Mouse (Mus musculus): Measurements from ENCODE around the gene Myg1. TPM values are rescaled to one million over a fixed set of nuclear protein-coding genes. Genes with fewer than 3 reads are reported as not detected.

Myg1 gene
- total RNA-seq, 2 experiments from 2014 or later: 10.0 to 14.3 TPM

- ATAC-seq (replicated peaks; ENCODE audit: low FRiP score, poor library complexity, severe bottlenecking): peak; percentile 65
Measured at GRCm38 (mm10) chr15:102376453-102377162, 45.1 kb downstream of the Myg1 start.

GRCm38 (mm10) chr15:102377163-102377543 is 45.6 kb downstream of the Myg1 start:
- peak; percentile 85 for ATAC-seq (replicated peaks; ENCODE audit: low FRiP score, poor library complexity, severe bottlenecking)

- 0 out of 2 replicates have a peak, but pooled peaks have one; percentile 24 for ATAC-seq (replicated peaks; ENCODE audit: low FRiP score, poor library complexity, severe bottlenecking)
Measured at GRCm38 (mm10) chr15:102377810-102378262, 46.3 kb downstream of the Myg1 start.

- peak; percentile 72 for ATAC-seq (replicated peaks; ENCODE audit: low FRiP score, poor library complexity, severe bottlenecking)
Measured at GRCm38 (mm10) chr15:102381575-102381974, 50.1 kb downstream of the Myg1 start.

- ATAC-seq (replicated peaks; ENCODE audit: low FRiP score, poor library complexity, severe bottlenecking): no peak
Measured at GRCm38 (mm10) chr15:102383671-102384070, 52.2 kb downstream of the Myg1 start.

GRCm38 (mm10) chr15:102386640-102387039 is 55.1 kb downstream of the Myg1 start:
- peak; percentile 56; the same call in 1 of the 2 replicates for ATAC-seq (replicated peaks; ENCODE audit: low FRiP score, poor library complexity, severe bottlenecking)

Other genes starting within 250 kb of the Myg1 start
- not detected in 2 replicates for gene Tns2, start 231.3 kb upstream of the Myg1 start, total RNA-seq (2015; ENCODE audit: low replicate concordance)
- gene Tns2, start 231.3 kb upstream of the Myg1 start, total RNA-seq (2017; ENCODE audit: low replicate concordance): not detected in 2 replicates
- gene Spryd3, start 195.5 kb upstream of the Myg1 start, total RNA-seq (2015; ENCODE audit: low replicate concordance): 3.8 TPM in 1 of 2 replicates, not detected in the other
- 2.1 and 4.7 TPM in 2 replicates for gene Spryd3, start 195.5 kb upstream of the Myg1 start, total RNA-seq (2017; ENCODE audit: low replicate concordance)
- gene Igfbp6, start 187.3 kb upstream of the Myg1 start, total RNA-seq (2015; ENCODE audit: low replicate concordance): 1.5 TPM in 1 of 2 replicates, not detected in the other
- not detected in 2 replicates for gene Igfbp6, start 187.3 kb upstream of the Myg1 start, total RNA-seq (2017; ENCODE audit: low replicate concordance)
- 1.0 TPM in 1 of 2 replicates, not detected in the other for gene Soat2, start 181.2 kb upstream of the Myg1 start, total RNA-seq (2015; ENCODE audit: low replicate concordance)
- 1.5 and 1.8 TPM in 2 replicates for gene Soat2, start 181.2 kb upstream of the Myg1 start, total RNA-seq (2017; ENCODE audit: low replicate concordance)
- 14.2 and 19.0 TPM in 2 replicates for gene Zfp740, start 128.5 kb upstream of the Myg1 start, total RNA-seq (2015; ENCODE audit: low replicate concordance)
- gene Zfp740, start 128.5 kb upstream of the Myg1 start, total RNA-seq (2017; ENCODE audit: low replicate concordance): 15.7 and 21.5 TPM in 2 replicates
- 2.9 TPM in 1 of 2 replicates, not detected in the other for gene Csad, start 127.0 kb upstream of the Myg1 start, total RNA-seq (2015; ENCODE audit: low replicate concordance)
- gene Csad, start 127.0 kb upstream of the Myg1 start, total RNA-seq (2017; ENCODE audit: low replicate concordance): 9.3 and 12.5 TPM in 2 replicates
- gene Itgb7, start 99.8 kb upstream of the Myg1 start, total RNA-seq (2015; ENCODE audit: low replicate concordance): 36.8 and 55.3 TPM in 2 replicates
- 31.0 and 35.5 TPM in 2 replicates for gene Itgb7, start 99.8 kb upstream of the Myg1 start, total RNA-seq (2017; ENCODE audit: low replicate concordance)
- gene Rarg, start 74.2 kb upstream of the Myg1 start, total RNA-seq (2015; ENCODE audit: low replicate concordance): 0.84 and 1.5 TPM in 2 replicates
- 0.84 and 5.2 TPM in 2 replicates for gene Rarg, start 74.2 kb upstream of the Myg1 start, total RNA-seq (2017; ENCODE audit: low replicate concordance)
- not detected in 2 replicates for gene Gm9918, start 61.1 kb upstream of the Myg1 start, total RNA-seq (2015; ENCODE audit: low replicate concordance)
- gene Gm9918, start 61.1 kb upstream of the Myg1 start, total RNA-seq (2017; ENCODE audit: low replicate concordance): not detected in 2 replicates
- 5.9 and 15.6 TPM in 2 replicates for gene Mfsd5, start 52.3 kb upstream of the Myg1 start, total RNA-seq (2015; ENCODE audit: low replicate concordance)
- 2.5 and 10.7 TPM in 2 replicates for gene Mfsd5, start 52.3 kb upstream of the Myg1 start, total RNA-seq (2017; ENCODE audit: low replicate concordance)
- gene Espl1, start 35.4 kb upstream of the Myg1 start, total RNA-seq (2015; ENCODE audit: low replicate concordance): 4.8 and 10.9 TPM in 2 replicates
- 29.3 and 37.1 TPM in 2 replicates for gene Espl1, start 35.4 kb upstream of the Myg1 start, total RNA-seq (2017; ENCODE audit: low replicate concordance)
- gene Pfdn5, start 5.6 kb upstream of the Myg1 start, total RNA-seq (2015; ENCODE audit: low replicate concordance): 71.1 and 131 TPM in 2 replicates
- gene Pfdn5, start 5.6 kb upstream of the Myg1 start, total RNA-seq (2017; ENCODE audit: low replicate concordance): 120 and 128 TPM in 2 replicates
- 30.3 and 60.7 TPM in 2 replicates for gene Aaas, start 19.1 kb downstream of the Myg1 start, total RNA-seq (2015; ENCODE audit: low replicate concordance)
- 11.7 and 49.7 TPM in 2 replicates for gene Aaas, start 19.1 kb downstream of the Myg1 start, total RNA-seq (2017; ENCODE audit: low replicate concordance)
- gene Sp7, start 35.5 kb downstream of the Myg1 start, total RNA-seq (2015; ENCODE audit: low replicate concordance): not detected in 2 replicates
- not detected in 2 replicates for gene Sp7, start 35.5 kb downstream of the Myg1 start, total RNA-seq (2017; ENCODE audit: low replicate concordance)
- 42.2 and 66.3 TPM in 2 replicates for gene Sp1, start 74.4 kb downstream of the Myg1 start, total RNA-seq (2015; ENCODE audit: low replicate concordance)
- gene Sp1, start 74.4 kb downstream of the Myg1 start, total RNA-seq (2017; ENCODE audit: low replicate concordance): 20.2 and 23.1 TPM in 2 replicates
- gene Amhr2, start 113.7 kb downstream of the Myg1 start, total RNA-seq (2015; ENCODE audit: low replicate concordance): not detected in 2 replicates
- not detected in 2 replicates for gene Amhr2, start 113.7 kb downstream of the Myg1 start, total RNA-seq (2017; ENCODE audit: low replicate concordance)
- gene Prr13, start 127.3 kb downstream of the Myg1 start, total RNA-seq (2015; ENCODE audit: low replicate concordance): 70.9 and 84.4 TPM in 2 replicates
- 37.6 and 64.5 TPM in 2 replicates for gene Prr13, start 127.3 kb downstream of the Myg1 start, total RNA-seq (2017; ENCODE audit: low replicate concordance)
- gene Pcbp2, start 138.8 kb downstream of the Myg1 start, total RNA-seq (2015; ENCODE audit: low replicate concordance): 252 and 321 TPM in 2 replicates
- 85.4 and 91.0 TPM in 2 replicates for gene Pcbp2, start 138.8 kb downstream of the Myg1 start, total RNA-seq (2017; ENCODE audit: low replicate concordance)
- gene Gm10337, start 172.0 kb downstream of the Myg1 start, total RNA-seq (2015; ENCODE audit: low replicate concordance): not detected in 2 replicates
- gene Gm10337, start 172.0 kb downstream of the Myg1 start, total RNA-seq (2017; ENCODE audit: low replicate concordance): not detected in 2 replicates
- not detected in 2 replicates for gene Map3k12, start 185.4 kb downstream of the Myg1 start, total RNA-seq (2015; ENCODE audit: low replicate concordance)
- gene Map3k12, start 185.4 kb downstream of the Myg1 start, total RNA-seq (2017; ENCODE audit: low replicate concordance): 0.34 and 1.1 TPM in 2 replicates
- 3.5 and 7.3 TPM in 2 replicates for gene Tarbp2, start 186.5 kb downstream of the Myg1 start, total RNA-seq (2015; ENCODE audit: low replicate concordance)
- 9.6 and 13.5 TPM in 2 replicates for gene Tarbp2, start 186.5 kb downstream of the Myg1 start, total RNA-seq (2017; ENCODE audit: low replicate concordance)
- gene Npff, start 193.2 kb downstream of the Myg1 start, total RNA-seq (2015; ENCODE audit: low replicate concordance): 4.6 TPM in 1 of 2 replicates, not detected in the other
- 5.9 TPM in 1 of 2 replicates, not detected in the other for gene Npff, start 193.2 kb downstream of the Myg1 start, total RNA-seq (2017; ENCODE audit: low replicate concordance)

All from erythroblast, adult 5-6 weeks (primary cell).